Mouse (Mus musculus) liver, embryonic 13.5 days (tissue): ENCODE measurements around the gene Ccsap. TPM values are rescaled to one million over a fixed set of nuclear protein-coding genes. Genes with fewer than 3 reads are reported as not detected.

Source experiments
- ATAC-seq: fragments of 200-750 bp; cut with Nextera tagmentation; 2 replicates; pipeline ENCODE4 v1.8.0; 2017; ENCODE audit warnings: low read depth, mild to moderate bottlenecking, moderate number of reproducible peaks, moderate library complexity
- DNase-seq: peaks from one replicate; pipeline ENCODE4 v3.0.0; 2022
- H3K27ac ChIP-seq: fragments of 300-500 bp; sonication (generic); 2 replicates; pipeline ENCODE4 v1.5.1; 2015; ENCODE audit warnings: moderate library complexity, mild to moderate bottlenecking, inconsistent platforms
- H3K27me3 ChIP-seq: fragments of 300-500 bp; sonication (generic); 2 replicates; pipeline ENCODE4 v1.6.1; 2015; ENCODE audit warnings: mild to moderate bottlenecking, inconsistent platforms
- H3K36me3 ChIP-seq: fragments of 300-500 bp; sonication (generic); 2 replicates; pipeline ENCODE4 v1.6.1; 2015; ENCODE audit warnings: mild to moderate bottlenecking, inconsistent platforms
- H3K4me1 ChIP-seq: fragments of 300-500 bp; sonication (generic); replicated peaks from 2 replicates; pipeline ENCODE4 v1.6.1; 2015; ENCODE audit warnings: inconsistent platforms
- H3K4me2 ChIP-seq: fragments of 300-500 bp; sonication (generic); 2 replicates; pipeline ENCODE4 v1.6.1; 2015; ENCODE audit warnings: inconsistent platforms, mild to moderate bottlenecking, moderate library complexity
- H3K4me3 ChIP-seq: fragments of 300-500 bp; sonication (generic); replicated peaks from 2 replicates; pipeline ENCODE4 v1.5.1; 2015; ENCODE audit warnings: mild to moderate bottlenecking, inconsistent platforms
- H3K9ac ChIP-seq: fragments of 300-500 bp; sonication (generic); 2 replicates; pipeline ENCODE4 v1.6.1; 2015; ENCODE audit warnings: mild to moderate bottlenecking, inconsistent platforms
- H3K9me3 ChIP-seq: fragments of 300-500 bp; sonication (generic); replicated peaks from 2 replicates; pipeline ENCODE4 v1.6.1; 2016; ENCODE audit warnings: inconsistent platforms
- WGBS: fragments of 180-500 bp; shearing (Covaris S2); methylation state at CpG from one replicate; pipeline ENCODE4 v1.1.7; 2015; ENCODE audit not compliant: insufficient replicate concordance; 5-methylcytosine and 5-hydroxymethylcytosine counted together
- polyA plus RNA-seq: library from polyadenylated mRNA; unstranded; fragments of >200 nt; fragmentation: Nextera tagmentation; extraction: Ambion mirVana; gene quantifications from 2 replicates; pipeline ENCODE4 v1.2.1, GENCODE M21; 2015

Ccsap gene
- polyA plus RNA-seq, 1 experiment from 2014 or later, result 2.3 TPM

DNA sequence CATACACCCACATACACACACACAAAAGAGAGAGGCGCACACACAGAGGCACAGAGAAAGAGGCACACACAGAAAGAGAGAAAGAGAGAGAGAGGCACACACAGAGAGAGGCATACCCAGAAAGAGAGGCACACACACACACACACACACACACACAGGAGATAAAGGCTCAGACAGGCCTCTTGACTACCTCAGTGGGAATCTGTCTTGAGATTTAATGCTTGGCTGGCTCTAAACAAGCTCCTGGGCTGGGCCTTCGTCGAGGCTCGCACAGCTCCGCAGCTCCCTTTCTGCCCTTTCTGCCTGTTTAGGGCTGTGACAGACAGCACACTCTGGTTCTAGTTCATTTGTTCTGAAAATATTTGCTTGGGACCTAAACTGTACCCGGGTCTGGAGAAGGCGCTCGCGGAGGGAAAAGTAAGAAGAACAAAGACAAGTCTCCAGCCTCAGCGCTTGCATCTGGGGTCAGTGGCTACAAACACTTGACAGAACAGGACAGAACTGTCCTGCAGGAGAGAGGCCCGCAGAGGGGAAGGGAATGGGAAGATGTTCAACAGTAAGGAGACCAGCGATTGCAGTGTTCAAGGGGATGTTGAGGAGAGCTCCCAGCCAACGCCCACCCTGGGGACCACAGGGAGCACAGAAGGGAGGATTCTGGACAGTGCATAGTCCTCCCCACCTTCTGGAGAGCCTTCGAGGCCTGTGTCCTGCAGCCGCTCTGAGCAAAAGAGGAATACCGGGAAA is 68.7 kb downstream of the Ccsap start:
- no peak for DNase-seq

More for the DNA sequence above, 68.7 kb downstream of the Ccsap start:
- H3K4me2 ChIP-seq, result no peak overlapping the region
- no peaks in the 10 kb centered on the region for H3K27me3 ChIP-seq
- peaks cover 14% of the 10 kb centered on the region for H3K4me1 ChIP-seq
- no peak overlapping the region for H3K27ac ChIP-seq
- no peaks in the 10 kb centered on the region for H3K9me3 ChIP-seq
- ATAC-seq, result no peak
- no peaks in the 10 kb centered on the region for H3K36me3 ChIP-seq
- 75% methylated on average over 16 of the region's 16 CpGs for WGBS
- H3K9ac ChIP-seq, result no peak overlapping the region
- H3K4me3 ChIP-seq, result no peak overlapping the region

Other genes starting within 250 kb of the Ccsap start
- gene Rhou, start 206.3 kb downstream of the Ccsap start, polyA plus RNA-seq, result 0.78 and 1.3 TPM in 2 replicates
- 30.8 and 31.7 TPM in 2 replicates for gene Rab4a, start 54.2 kb downstream of the Ccsap start, polyA plus RNA-seq
- gene Acta1, start 34.5 kb upstream of the Ccsap start, polyA plus RNA-seq, result 10.3 and 17.3 TPM in 2 replicates
- 23.4 and 26.9 TPM in 2 replicates for gene Nup133, start 89.1 kb upstream of the Ccsap start, polyA plus RNA-seq
- gene Abcb10, start 122.9 kb upstream of the Ccsap start, polyA plus RNA-seq, result 133 and 143 TPM in 2 replicates
- 28.6 and 29.9 TPM in 2 replicates for gene Taf5l, start 161.2 kb upstream of the Ccsap start, polyA plus RNA-seq
- gene Urb2, start 161.3 kb upstream of the Ccsap start, polyA plus RNA-seq, result 2.5 and 4.0 TPM in 2 replicates